Mouse (Mus musculus) T-helper 17 cell (primary cell): ENCODE results near the gene Slc29a2.
"Not testable (repeated sequence)": the region's sequence is repeated elsewhere in the genome, so short reads cannot be mapped to it uniquely, and the experiment has no call there.

Experiments
- in situ Hi-C, 2 experiments: fragments of 300-600 bp; cut with MboI, MseI; formaldehyde crosslinking; loops; 1 replicate in 1 of 2; 2 replicates in 1 of 2; pipeline ENCODE4 v1.15.1; 2025; ENCODE audit warnings: high pct_unique_total_duplicates in 2 of 2

Slc29a2 gene

DNA sequence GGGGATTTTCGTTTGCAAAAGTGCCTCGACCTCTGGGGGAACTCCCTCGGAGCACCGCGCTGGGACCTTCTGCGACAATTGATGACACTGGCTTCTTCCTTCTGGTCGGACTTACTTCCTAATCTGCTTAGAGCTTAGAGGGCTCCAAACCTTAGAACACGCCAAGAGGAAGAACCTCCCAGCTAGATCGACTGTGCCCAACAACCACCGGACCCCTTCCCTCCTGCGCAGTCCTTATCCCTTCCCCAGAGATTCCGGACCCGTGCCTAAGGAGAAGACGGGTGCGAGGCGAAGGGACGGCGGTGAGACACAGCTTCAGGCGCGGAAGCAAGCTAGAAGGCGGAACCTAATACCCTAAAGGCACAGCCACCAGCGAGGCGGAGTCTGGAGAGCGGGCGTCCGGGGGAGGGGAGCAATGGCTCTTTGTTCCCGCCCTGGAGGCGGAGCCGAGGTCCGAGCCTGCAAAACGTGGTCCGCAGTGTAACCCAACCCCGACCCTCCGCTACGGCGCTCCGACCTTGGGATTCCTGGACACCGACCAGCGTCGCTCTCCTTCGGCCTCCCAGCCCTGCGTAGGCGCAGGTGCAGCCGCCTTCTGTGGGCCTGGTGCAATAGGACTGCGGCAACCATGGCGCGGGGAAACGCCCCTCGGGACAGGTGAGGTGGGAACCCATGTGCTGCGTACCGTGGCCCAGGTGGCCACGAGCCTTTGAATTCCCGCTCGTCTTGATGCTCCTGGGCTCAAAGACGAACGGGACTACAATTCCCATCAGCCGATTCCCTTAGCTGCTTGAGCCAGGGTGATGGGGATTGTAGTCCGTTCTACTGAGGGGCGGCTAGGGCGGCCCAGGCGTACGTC is at the start of gene Slc29a2:
Gene Slc29a2, plus strand, starts transcription at position 240 of the 859 bp plus-strand sequence.
- in situ Hi-C loops = loop anchor here in 1 of 2 experiments (10.0 kb wide), 1 partner anchor 1801 kb away; no protein-coding TSS in a partner anchor

GRCm38 (mm10) chr19:4981767-4982166 is 41.9 kb upstream of the Slc29a2 start:
- in situ Hi-C loops = no loop called here

GRCm38 (mm10) chr19:4989013-4989412 is 34.6 kb upstream of the Slc29a2 start:
- in situ Hi-C loops = no loop called here

GRCm38 (mm10) chr19:4989434-4990255 is 34.0 kb upstream of the Slc29a2 start:
- in situ Hi-C loops = no loop called here

DNA sequence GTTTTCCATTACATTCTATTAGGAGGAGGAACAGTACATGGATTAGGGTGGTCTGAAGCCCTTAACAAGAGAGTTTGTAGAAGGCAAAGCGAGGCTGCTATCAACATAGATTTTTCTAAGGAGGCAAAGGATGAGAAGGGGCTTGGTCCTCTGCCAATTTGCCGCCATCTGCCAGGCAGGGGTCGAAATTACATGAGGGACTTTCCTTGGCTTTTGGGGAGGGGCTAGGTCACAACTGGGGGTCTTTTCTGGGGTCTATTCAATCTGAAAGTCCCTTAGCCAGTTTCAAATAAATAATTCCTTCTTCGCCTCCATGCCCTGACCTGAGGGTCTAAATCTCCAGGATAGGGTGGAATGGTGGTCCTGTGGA is 33.4 kb upstream of the Slc29a2 start, which contains the start of gene Npas4:
Gene Npas4, minus strand, starts transcription at position 61 of the 370 bp plus-strand sequence.
- in situ Hi-C loops = no loop called here

DNA sequence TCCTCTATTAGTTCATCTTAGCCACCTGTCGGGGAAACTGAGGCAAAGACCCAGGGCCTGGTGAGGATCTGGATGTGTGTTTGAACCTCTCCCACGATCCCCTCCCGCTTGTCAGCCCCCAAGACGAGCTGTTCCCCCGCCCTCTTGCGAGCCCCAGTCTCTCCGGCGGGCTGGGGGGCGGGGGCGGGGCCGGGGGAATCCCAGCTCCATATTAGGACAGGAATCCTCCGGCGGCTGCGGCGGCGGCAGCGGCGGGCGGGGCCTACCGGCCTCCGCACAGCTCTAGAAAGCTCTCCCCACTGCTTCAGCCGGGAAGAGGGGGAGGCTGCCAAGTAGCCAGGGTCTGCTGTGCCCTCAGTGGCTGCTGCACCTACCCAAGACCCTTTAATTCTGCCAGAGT is 32.9 kb upstream of the Slc29a2 start:
- in situ Hi-C loops = no loop called here

- in situ Hi-C loops = no loop called here
These were observed 31.3 kb upstream of the Slc29a2 start for GRCm38 (mm10) chr19:4992371-4992770.

DNA sequence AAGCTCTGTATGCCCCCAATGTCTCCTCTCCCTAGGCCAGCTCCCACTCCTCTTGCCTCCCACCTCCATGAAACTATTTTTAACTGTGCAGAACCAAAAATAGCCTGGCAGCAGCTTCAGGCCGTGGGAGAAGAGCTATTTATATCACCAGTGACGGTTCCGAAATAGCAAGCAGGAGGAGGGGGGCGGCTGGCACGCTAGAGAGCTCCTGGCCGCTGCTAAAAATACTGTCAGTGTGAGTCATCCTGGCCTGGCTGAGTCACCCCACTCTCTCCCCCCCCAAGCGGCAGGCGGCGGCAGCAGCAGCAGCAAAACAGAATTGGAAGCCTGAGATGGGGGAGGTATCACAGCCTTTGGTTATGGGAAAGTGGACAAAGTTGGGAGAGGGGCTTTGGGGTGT is 30.8 kb upstream of the Slc29a2 start:
- in situ Hi-C loops = no loop called here

- in situ Hi-C loops = no loop called here
These were observed 29.6 kb upstream of the Slc29a2 start for GRCm38 (mm10) chr19:4994043-4994442.

- in situ Hi-C loops = no loop called here
These were observed 24.1 kb upstream of the Slc29a2 start for GRCm38 (mm10) chr19:4999445-5000140.

DNA sequence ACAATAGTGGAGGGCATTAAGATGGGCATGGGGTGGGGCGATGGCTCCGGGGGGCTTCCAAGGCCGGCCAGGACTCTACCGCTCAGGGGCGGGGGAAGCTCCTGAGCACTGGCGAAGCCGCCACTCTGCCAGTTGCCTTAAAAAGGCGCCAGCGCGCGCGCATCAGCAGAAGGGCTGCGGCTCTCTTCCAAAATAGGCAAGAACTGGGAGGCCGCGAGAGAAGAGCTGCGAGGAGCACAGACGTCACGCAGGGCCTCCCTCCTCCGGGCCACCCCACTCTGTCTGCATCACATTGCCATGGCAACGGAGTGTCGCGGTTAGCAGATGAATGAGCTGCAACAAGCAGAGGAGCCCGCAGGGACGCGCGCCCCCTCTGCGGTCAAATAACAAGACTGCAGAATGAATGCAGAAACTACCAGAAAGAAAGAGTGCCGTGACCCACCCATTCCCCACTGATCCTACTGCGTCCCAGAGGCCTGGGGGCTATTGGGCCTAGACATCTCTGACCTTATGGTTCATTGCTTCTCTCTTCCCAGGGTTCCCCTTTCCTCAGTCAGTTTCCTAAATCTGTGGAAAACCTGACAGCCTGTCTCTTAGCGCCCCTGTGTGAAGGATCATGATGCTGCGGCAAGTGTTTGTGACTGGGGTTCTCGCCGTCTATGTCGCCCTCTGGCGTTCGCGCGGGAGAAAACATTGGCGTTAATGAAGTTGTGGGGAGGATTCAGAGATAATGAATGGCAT is 21.8 kb upstream of the Slc29a2 start:
- in situ Hi-C loops = no loop called here

- in situ Hi-C loops = not testable (repeated sequence)
These were observed 20.0 kb upstream of the Slc29a2 start for GRCm38 (mm10) chr19:5003644-5004043.

DNA sequence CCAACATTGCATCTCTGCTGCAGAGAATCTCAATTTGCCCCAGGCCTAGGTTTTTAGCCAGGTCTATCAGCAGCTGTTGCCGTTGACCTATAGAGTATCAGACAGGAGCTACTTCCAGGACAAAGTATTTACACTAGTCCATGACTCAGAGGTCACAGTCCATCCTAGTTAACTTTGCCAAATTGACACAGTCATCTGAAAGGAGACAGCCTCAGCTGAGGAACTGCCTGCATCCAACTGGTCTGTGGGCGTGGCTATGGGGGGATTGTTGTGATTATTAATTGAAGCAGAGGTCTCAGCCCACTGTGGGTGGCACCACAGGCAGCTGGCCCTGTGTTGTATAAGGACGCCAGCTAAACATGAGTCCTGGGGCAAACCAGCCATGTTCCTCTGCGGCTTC is 18.7 kb upstream of the Slc29a2 start:
- in situ Hi-C loops = no loop called here

DNA sequence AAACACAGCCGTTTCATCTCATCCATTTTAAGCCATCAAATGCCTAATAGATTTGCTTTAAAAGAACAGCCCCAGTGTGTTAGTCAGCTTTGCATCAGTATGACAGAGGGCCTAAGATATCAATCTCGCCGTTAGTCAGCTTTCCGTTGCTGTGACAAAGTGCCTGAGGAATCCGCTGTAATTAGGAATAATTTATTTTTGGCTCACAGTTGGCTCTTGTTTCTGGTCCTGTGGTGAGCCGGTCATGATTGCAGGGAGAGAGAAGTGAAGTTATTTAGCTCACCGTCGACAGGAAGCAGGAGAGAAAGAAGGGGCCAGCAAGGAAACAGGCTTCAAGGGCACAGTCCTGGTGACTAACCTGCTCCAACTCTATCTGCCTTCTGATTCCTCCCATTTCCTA is 10.5 kb upstream of the Slc29a2 start:
- in situ Hi-C loops = loop anchor here in 1 of 2 experiments (5.0 kb wide), 1 partner anchor 36 kb away; no protein-coding TSS in a partner anchor

GRCm38 (mm10) chr19:5014961-5015398 is 8.7 kb upstream of the Slc29a2 start:
- in situ Hi-C loops = loop anchor here in 1 of 2 experiments (5.0 kb wide), 1 partner anchor 38 kb away; no protein-coding TSS in a partner anchor

DNA sequence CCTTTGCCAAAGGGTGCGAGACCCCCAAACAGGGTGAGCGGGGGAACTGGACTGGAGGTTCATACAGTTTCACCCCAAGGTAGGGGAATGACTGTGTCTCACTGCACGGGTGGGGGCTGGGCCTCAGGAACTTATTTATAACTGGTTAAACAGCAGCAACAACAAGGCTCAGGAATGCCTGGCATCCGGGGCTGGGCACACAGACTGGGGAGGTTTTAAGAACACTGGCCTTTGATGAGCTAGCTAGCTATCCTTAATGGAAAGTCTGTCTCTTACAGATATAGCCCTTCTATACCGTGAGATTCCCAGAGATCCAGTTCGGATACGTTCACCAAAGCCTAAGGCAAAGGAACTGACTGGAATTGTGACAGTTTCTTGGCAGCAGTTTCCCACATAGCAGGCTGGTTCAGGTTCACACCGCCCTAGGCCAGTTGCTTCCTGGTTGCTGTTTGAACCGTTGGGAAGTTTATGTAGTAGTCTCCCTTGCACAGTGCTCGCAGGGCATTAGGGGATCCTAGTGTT is 7.4 kb upstream of the Slc29a2 start:
- in situ Hi-C loops = no loop called here

DNA sequence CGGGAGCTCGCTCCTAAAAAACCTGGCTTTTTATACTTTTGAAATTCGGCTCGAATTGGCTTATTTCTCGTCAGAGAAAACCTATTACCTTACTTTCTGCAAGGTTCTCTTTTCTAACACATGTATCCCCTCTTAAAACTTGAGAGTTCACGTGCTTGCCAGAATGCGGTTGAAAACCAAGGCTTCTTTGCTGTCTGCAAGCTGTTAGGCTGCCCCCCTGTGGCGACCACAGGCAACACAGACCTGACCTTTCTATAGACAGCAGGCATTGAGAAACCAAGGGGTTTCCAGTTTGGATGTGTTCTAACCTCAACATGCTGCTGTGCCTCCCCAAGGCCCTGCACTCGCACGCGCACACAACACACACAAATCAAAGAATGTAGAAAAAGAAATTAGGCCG is 6.9 kb upstream of the Slc29a2 start:
- in situ Hi-C loops = no loop called here

- in situ Hi-C loops = no loop called here
These were observed 6.0 kb upstream of the Slc29a2 start for GRCm38 (mm10) chr19:5017611-5018010.

- in situ Hi-C loops = no loop called here
These were observed 5.5 kb upstream of the Slc29a2 start for GRCm38 (mm10) chr19:5018191-5018590.

DNA sequence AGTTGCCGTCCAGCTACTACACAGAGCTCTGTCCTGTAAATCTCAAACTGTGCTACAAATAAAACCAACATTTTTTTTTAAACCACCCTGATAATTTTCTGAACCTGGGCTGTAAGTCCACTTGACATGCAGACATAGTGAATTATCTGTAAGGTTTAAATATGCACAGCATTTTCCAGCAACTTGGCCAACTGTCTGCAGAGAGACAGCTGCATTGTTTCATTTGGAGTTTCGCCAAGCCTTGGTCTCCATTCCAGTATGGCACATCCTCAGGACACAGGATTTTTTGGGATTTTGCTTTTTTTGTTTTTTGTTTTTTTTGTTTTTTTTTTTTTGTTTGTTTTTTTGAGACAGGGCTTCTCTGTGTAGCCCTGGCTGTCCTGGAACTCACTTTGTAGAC is 2.2 kb upstream of the Slc29a2 start:
- in situ Hi-C loops = loop anchor here in 1 of 2 experiments (10.0 kb wide), 1 partner anchor 1803 kb away; no protein-coding TSS in a partner anchor
